Mouse (Mus musculus) bone marrow macrophage, adult 2 months (primary cell): ENCODE results near the gene Fam173b.

Source experiments
- CTCF ChIP-seq: IDR thresholded peaks from 2 replicates; pipeline ENCODE4 v1.5.1; 2012; ENCODE audit warnings: low read depth, mild to moderate bottlenecking, low read length, moderate library complexity
- POLR2A ChIP-seq: IDR thresholded peaks from 2 replicates; pipeline ENCODE4 v1.6.1; 2012; ENCODE audit warnings: mild to moderate bottlenecking, low read depth, low read length, borderline replicate concordance

DNA sequence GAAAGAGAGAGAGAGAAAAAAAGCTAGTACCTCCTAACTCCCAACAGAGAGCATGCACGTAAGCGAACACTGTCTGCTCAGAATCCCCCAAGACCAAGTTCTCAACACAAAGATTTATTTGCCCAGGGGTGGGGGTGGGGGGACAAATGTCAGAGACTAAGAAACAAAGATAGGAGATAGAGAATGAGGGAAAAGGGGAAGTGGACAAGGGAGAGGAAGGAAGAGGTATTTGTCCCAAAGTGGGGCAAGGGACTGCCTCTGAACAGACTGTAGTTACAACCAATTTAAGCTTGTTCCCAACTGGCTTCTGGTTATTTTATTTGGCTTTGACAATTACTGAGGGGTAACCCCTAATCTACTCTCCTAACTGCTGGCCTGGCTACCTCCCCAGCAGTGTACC is 46.8 kb upstream of the Fam173b start:
- TF ChIP-seq CTCF (no peak), POLR2A (no peak)
